Mouse (Mus musculus) stomach, embryonic 15.5 days (tissue): ENCODE data around the gene Fam178b. TPM values are rescaled to one million over a fixed set of nuclear protein-coding genes. Genes with fewer than 3 reads are reported as not detected.

Source experiments
- ATAC-seq: fragments of 200-750 bp; cut with Nextera tagmentation; 2 replicates; pipeline ENCODE4 v1.8.0; 2017; ENCODE audit warnings: low read depth, moderate number of reproducible peaks, moderate TSS enrichment; ENCODE audit not compliant: insufficient read depth, low FRiP score
- H3K27ac ChIP-seq: fragments of 300-500 bp; sonication (generic); 2 replicates; pipeline ENCODE4 v1.5.1; 2015; ENCODE audit warnings: mild to moderate bottlenecking, inconsistent platforms
- H3K27me3 ChIP-seq: fragments of 300-500 bp; sonication (generic); replicated peaks from 2 replicates; pipeline ENCODE4 v1.6.1; 2015; ENCODE audit warnings: inconsistent platforms
- H3K36me3 ChIP-seq: fragments of 300-500 bp; sonication (generic); 2 replicates; pipeline ENCODE4 v1.6.1; 2015; ENCODE audit warnings: inconsistent platforms
- H3K4me1 ChIP-seq: fragments of 300-500 bp; sonication (generic); 2 replicates; pipeline ENCODE4 v1.6.1; 2015; ENCODE audit warnings: inconsistent platforms
- H3K4me2 ChIP-seq: fragments of 300-500 bp; sonication (generic); 2 replicates; pipeline ENCODE4 v1.6.1; 2015; ENCODE audit warnings: mild to moderate bottlenecking, inconsistent platforms
- H3K4me3 ChIP-seq: fragments of 300-500 bp; sonication (generic); replicated peaks from 2 replicates; pipeline ENCODE4 v1.5.1; 2015; ENCODE audit warnings: inconsistent platforms
- H3K9ac ChIP-seq: fragments of 300-500 bp; sonication (generic); 2 replicates; pipeline ENCODE4 v1.6.1; 2015; ENCODE audit warnings: inconsistent platforms
- H3K9me3 ChIP-seq: fragments of 300-500 bp; sonication (generic); 2 replicates; pipeline ENCODE4 v1.6.1; 2016; ENCODE audit warnings: inconsistent platforms
- WGBS: fragments of 180-500 bp; shearing (Covaris S2); methylation state at CpG from one replicate; pipeline ENCODE4 v1.1.7; 2015; 5-methylcytosine and 5-hydroxymethylcytosine counted together
- microRNA-seq: library from miRNA; unstranded; fragments of <30 nt; microRNA quantifications from one replicate; pipeline ENCODE4, GENCODE M21; 2016
- polyA plus RNA-seq: library from polyadenylated mRNA; unstranded; fragments of >200 nt; fragmentation: Nextera tagmentation; extraction: Ambion mirVana; gene quantifications from 2 replicates; pipeline ENCODE4 v1.2.1, GENCODE M21; 2015

The Fam178b gene
- polyA plus RNA-seq, 1 experiment from 2014 or later: 0.96 TPM

DNA sequence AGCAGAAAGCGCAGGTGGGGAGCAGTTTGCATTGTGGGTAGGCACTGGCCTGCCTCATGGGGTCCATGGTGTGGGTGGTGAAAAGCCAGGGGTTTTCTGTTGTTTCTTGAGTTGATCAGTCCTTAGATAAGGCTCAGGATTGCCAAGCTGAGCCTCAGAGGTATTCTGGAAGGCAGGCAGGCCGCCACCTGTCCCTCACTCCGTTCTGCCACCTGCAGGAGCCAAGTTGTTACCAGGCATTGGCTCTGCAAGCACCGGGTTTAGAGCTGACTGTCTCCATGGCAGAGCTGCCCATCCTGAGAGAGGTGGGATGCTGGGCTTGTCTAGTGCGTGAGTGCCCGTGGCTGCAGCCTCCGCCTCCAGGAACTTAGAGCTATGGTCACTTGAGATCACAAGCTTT lies 160.8 kb downstream of the Fam178b start:
- WGBS: 84% methylated on average over 7 of the region's 7 CpGs
- Histone ChIP-seq H3K9ac (no peak overlapping the region), H3K4me3 (no peak overlapping the region), H3K4me1 (peaks cover 6% of the 10 kb centered on the region; the same call in 1 of the 2 replicates), H3K9me3 (no peaks in the 10 kb centered on the region), H3K27ac (no peak overlapping the region), H3K27me3 (no peaks in the 10 kb centered on the region), H3K4me2 (no peak overlapping the region), H3K36me3 (peaks cover 51% of the 10 kb centered on the region)
- ATAC-seq: no peak

DNA sequence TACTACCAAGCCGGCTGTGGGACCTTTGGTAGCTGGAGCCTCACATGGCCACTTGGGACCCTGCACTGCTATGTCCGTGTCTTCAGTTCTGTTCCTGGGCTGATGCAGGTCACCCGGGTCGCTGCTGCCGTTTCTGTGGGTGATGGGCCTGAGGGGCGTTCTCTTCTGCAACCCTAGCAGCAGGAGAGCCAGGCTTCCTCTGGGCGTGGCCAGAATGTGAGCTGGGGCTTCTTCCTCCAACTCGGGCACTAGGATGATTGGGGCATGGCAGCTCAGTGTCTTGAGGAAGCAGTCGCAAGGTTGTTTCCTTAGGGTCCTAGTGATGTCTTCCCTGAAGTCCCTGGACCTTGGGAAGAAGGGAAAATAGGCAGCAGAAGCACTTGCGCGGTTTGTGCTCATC lies 163.4 kb downstream of the Fam178b start:
- H3K27ac ChIP-seq: no peak overlapping the region
- ATAC-seq: no peak
- peaks cover 44% of the 10 kb centered on the region for H3K36me3 ChIP-seq
- H3K4me1 ChIP-seq: peaks cover 7% of the 10 kb centered on the region
- H3K9ac ChIP-seq: no peak overlapping the region
- no peak overlapping the region for H3K4me2 ChIP-seq
- H3K4me3 ChIP-seq: no peak overlapping the region
- H3K9me3 ChIP-seq: no peaks in the 10 kb centered on the region
- H3K27me3 ChIP-seq: no peaks in the 10 kb centered on the region
- 66% methylated on average over 11 of the region's 11 CpGs for WGBS

DNA sequence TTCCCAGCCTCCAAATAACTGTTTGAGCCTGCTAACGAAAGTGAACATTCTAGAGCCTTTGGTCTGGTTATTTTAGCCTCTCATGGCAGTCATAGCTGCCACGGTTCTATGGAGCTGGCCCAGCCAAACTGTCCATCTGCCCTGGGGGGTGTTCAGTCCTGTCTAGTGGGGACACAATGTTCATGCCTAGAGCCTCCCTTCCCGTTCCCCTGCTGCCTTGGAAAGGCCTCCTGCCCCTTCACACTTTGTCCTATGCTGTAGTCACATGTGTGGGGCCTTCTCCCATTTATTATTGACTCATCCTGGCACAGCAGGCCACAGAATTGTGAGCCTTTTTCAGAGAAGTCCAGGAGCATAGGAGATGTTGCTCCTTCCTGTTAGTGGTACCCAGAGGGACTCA lies 164.7 kb downstream of the Fam178b start:
- H3K36me3 ChIP-seq: peaks cover 40% of the 10 kb centered on the region
- ATAC-seq: no peak
- peaks cover 12% of the 10 kb centered on the region for H3K4me1 ChIP-seq
- no peak overlapping the region for H3K27ac ChIP-seq
- no peak overlapping the region for H3K4me2 ChIP-seq
- H3K9me3 ChIP-seq: no peaks in the 10 kb centered on the region
- no peaks in the 10 kb centered on the region for H3K27me3 ChIP-seq
- H3K4me3 ChIP-seq: no peak overlapping the region
- H3K9ac ChIP-seq: no peak overlapping the region
- WGBS: 82% methylated on average over 3 of the region's 3 CpGs

DNA sequence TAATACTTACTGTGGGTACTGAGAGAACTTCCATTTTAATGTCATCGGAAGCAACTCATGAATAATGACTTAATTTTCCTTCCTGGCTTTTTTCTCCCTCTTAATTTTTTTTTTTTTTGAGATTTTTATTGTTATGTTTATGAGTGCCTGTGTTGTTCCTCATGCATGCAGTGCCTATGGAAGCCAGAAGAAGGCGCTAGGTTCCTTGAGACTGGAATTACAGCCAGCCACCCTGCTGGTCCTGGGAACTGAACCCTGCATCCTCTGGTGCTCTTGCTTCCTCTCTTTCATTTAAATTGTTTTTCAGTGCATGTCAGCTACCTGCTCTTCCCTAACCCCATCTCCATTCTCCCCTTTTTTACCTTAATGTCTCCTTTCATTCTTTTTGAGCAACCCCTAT lies 169.3 kb downstream of the Fam178b start:
- 56% methylated on average over 2 of the region's 2 CpGs for WGBS
- peak overlapping the region; percentile 89 for H3K4me2 ChIP-seq
- no peaks in the 10 kb centered on the region for H3K9me3 ChIP-seq
- no peaks in the 10 kb centered on the region for H3K27me3 ChIP-seq
- no peak overlapping the region for H3K9ac ChIP-seq
- H3K4me3 ChIP-seq: peak overlapping the region; percentile 79
- H3K36me3 ChIP-seq: peaks cover 13% of the 10 kb centered on the region; the same call in 1 of the 2 replicates
- peaks cover 18% of the 10 kb centered on the region for H3K4me1 ChIP-seq
- H3K27ac ChIP-seq: no peak overlapping the region
- no peak for ATAC-seq

DNA sequence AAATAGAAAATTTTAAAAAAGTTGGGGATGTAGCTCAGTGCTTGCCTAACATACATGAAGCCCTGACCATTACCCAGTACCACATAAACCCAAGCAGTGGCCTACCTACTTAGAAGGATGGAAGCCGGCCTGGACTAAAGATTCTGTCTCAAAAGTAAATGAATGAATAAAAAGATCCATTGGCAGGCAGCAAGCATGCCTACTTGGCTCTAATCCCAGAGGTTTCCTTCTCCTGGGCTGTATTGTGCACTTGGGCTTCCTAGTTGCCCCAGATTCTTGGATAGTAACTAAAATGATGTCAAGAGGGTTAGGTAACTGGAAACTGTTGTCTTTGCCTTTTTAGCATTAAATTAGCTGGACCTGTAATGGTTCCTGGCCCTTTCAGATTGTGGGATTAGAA lies 169.7 kb downstream of the Fam178b start:
- Histone ChIP-seq H3K9ac (no peak overlapping the region), H3K36me3 (peaks cover 9% of the 10 kb centered on the region; the same call in 1 of the 2 replicates), H3K27me3 (no peaks in the 10 kb centered on the region), H3K27ac (no peak overlapping the region), H3K4me2 (peak overlapping the region; percentile 89), H3K4me1 (peaks cover 18% of the 10 kb centered on the region), H3K9me3 (no peaks in the 10 kb centered on the region), H3K4me3 (peak overlapping the region; percentile 79)
- 7% methylated on average over 1 of the region's 1 CpGs for WGBS
- no peak for ATAC-seq

DNA sequence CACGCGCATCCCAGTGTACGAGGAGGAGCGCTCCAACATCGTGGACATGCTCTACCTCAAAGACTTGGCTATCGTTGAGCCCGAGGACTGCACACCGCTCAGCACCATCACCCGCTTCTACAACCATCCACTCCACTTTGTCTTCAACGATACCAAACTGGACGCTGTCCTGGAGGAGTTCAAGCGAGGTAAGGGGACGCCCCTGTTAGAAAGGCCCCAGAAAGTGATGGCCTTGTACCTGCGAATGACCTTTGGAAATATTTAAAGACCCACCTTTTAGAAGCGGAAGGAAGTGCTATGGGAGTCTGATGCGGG lies 170.1 kb downstream of the Fam178b start:
- no peaks in the 10 kb centered on the region for H3K9me3 ChIP-seq
- H3K27me3 ChIP-seq: no peaks in the 10 kb centered on the region
- H3K27ac ChIP-seq: peak overlapping the region; percentile 97
- H3K4me2 ChIP-seq: peak overlapping the region; percentile 89
- 1% methylated on average over 16 of the region's 16 CpGs for WGBS
- peak overlapping the region; percentile 79 for H3K4me3 ChIP-seq
- H3K4me1 ChIP-seq: peaks cover 18% of the 10 kb centered on the region
- ATAC-seq: no peak
- H3K36me3 ChIP-seq: 0 out of 2 replicates have a peak, but pooled peaks cover 7% of the 10 kb centered on the region
- H3K9ac ChIP-seq: peak overlapping the region; percentile 44; the same call in 1 of the 2 replicates

Small RNA genes lying within 50 kb of the gene (microRNA-seq; reads per million reads assigned to microRNA genes)
- gene Gm24133: not detected

Other genes starting within 250 kb of the Fam178b start
- 41.8 and 42.1 TPM in 2 replicates for gene Lman2l, start 237.9 kb downstream of the Fam178b start, polyA plus RNA-seq
- gene Cnnm4, start 211.6 kb downstream of the Fam178b start, polyA plus RNA-seq: 17.7 and 17.9 TPM in 2 replicates
- gene Cnnm3, start 171.3 kb downstream of the Fam178b start, polyA plus RNA-seq: 3.6 and 4.3 TPM in 2 replicates
- gene Ankrd23, start 146.3 kb downstream of the Fam178b start, polyA plus RNA-seq: 19.5 and 20.5 TPM in 2 replicates
- not detected in 2 replicates for gene Gm42417, start 143.8 kb downstream of the Fam178b start, polyA plus RNA-seq
- 24.9 and 27.2 TPM in 2 replicates for gene Ankrd39, start 135.7 kb downstream of the Fam178b start, polyA plus RNA-seq
- gene Sema4c, start 124.8 kb downstream of the Fam178b start, polyA plus RNA-seq: 13.6 and 15.0 TPM in 2 replicates
- gene Cox5b, start 8.3 kb upstream of the Fam178b start, polyA plus RNA-seq: 638 and 681 TPM in 2 replicates
- 0.19 TPM in 1 of 2 replicates, not detected in the other for gene 4933424G06Rik, start 27.0 kb upstream of the Fam178b start, polyA plus RNA-seq
- 85.4 and 96.2 TPM in 2 replicates for gene Actr1b, start 31.2 kb upstream of the Fam178b start, polyA plus RNA-seq
- 0.28 and 0.45 TPM in 2 replicates for gene Zap70, start 78.6 kb upstream of the Fam178b start, polyA plus RNA-seq